Mouse (Mus musculus): ENCODE measurements at regions not wholly inside any gene's neighbourhood (a gene's known extent, or its start where the extent isn't known, plus 50 kb on each side); places are given as distances from the start of the nearest gene placed in this dataset.

- no peak for TF ChIP-seq CTCF (IDR thresholded peaks at IDR 0.05; ENCODE audit: control insufficient read depth, insufficient read depth, insufficient read length)
- TF ChIP-seq MAX (IDR thresholded peaks at IDR 0.05) = no peak
- no peak for TF ChIP-seq MYOD1 (IDR thresholded peaks at IDR 0.05; ENCODE audit: control insufficient read depth, insufficient read length, low read depth)
Observed at GRCm38 (mm10) chr1:96423481-96423880, 448.5 kb downstream of the Slco4c1 start.
